Mouse (Mus musculus): ENCODE results near the gene Kcnq4. TPM values are rescaled to one million over a fixed set of nuclear protein-coding genes. Genes with fewer than 3 reads are reported as not detected.
A peak's percentile ranks its signal among the peaks of the same experiment; 100 is the strongest.

Kcnq4 gene
- polyA plus RNA-seq, 1 experiment: 2.0 TPM

- no peak for TF ChIP-seq CTCF (IDR thresholded peaks at IDR 0.05; ENCODE audit: borderline replicate concordance, control insufficient read depth, extremely low read depth, insufficient read depth, low read length, poor library complexity)
- no peak for TF ChIP-seq POLR2A (IDR thresholded peaks at IDR 0.05; ENCODE audit: control insufficient read depth, extremely low read depth, insufficient read depth, low read length, poor library complexity)
- no peaks in the 10 kb centered on the region; the same call in 1 of the 2 replicates for H3K27me3 ChIP-seq (ENCODE audit: control insufficient read depth, insufficient read depth, low read length)
Observed at GRCm38 (mm10) chr4:120702056-120702455, 46.4 kb downstream of the Kcnq4 start.

GRCm38 (mm10) chr4:120701180-120701579 is 47.2 kb downstream of the Kcnq4 start:
- no peak for DNase-seq
- no peaks in the 10 kb centered on the region for H3K4me1 ChIP-seq (replicated peaks; ENCODE audit: control insufficient read depth, insufficient read depth, low read length)

More at GRCm38 (mm10) chr4:120702056-120702455, 46.4 kb downstream of the Kcnq4 start:
- H3K36me3 ChIP-seq (ENCODE audit: control insufficient read depth, insufficient read depth, low read length): no peaks in the 10 kb centered on the region
- H3K4me1 ChIP-seq (replicated peaks; ENCODE audit: control insufficient read depth, insufficient read depth, low read length): no peaks in the 10 kb centered on the region
- no peak overlapping the region for H3K4me3 ChIP-seq (ENCODE audit: control insufficient read depth, insufficient read depth, low read length)
- no peak for DNase-seq
- no peak overlapping the region for H3K27ac ChIP-seq (ENCODE audit: control insufficient read depth, insufficient read depth, low read length)
- 89% methylated on average over 8 of the region's 8 CpGs for WGBS

GRCm38 (mm10) chr4:120697799-120698484 is 50.5 kb downstream of the Kcnq4 start:
- TF ChIP-seq POLR2A (IDR thresholded peaks at IDR 0.05; ENCODE audit: control insufficient read depth, extremely low read depth, insufficient read depth, low read length, poor library complexity) (no peak), CTCF (IDR thresholded peaks at IDR 0.05; ENCODE audit: borderline replicate concordance, control insufficient read depth, extremely low read depth, insufficient read depth, low read length, poor library complexity) (no peak)
- H3K27me3 ChIP-seq (ENCODE audit: control insufficient read depth, insufficient read depth, low read length): no peaks in the 10 kb centered on the region; the same call in 1 of the 2 replicates
- H3K36me3 ChIP-seq (ENCODE audit: control insufficient read depth, insufficient read depth, low read length): no peaks in the 10 kb centered on the region
- no peak overlapping the region for H3K4me3 ChIP-seq (ENCODE audit: control insufficient read depth, insufficient read depth, low read length)
- no peaks in the 10 kb centered on the region for H3K4me1 ChIP-seq (replicated peaks; ENCODE audit: control insufficient read depth, insufficient read depth, low read length)
- 37% methylated on average over 35 of the region's 35 CpGs for WGBS
- DNase-seq: no peak
- H3K27ac ChIP-seq (ENCODE audit: control insufficient read depth, insufficient read depth, low read length): no peak overlapping the region

More at GRCm38 (mm10) chr4:120701180-120701579, 47.2 kb downstream of the Kcnq4 start:
- Histone ChIP-seq H3K36me3 (ENCODE audit: control insufficient read depth, insufficient read depth, low read length) (no peaks in the 10 kb centered on the region), H3K27ac (ENCODE audit: control insufficient read depth, insufficient read depth, low read length) (no peak overlapping the region), H3K4me3 (ENCODE audit: control insufficient read depth, insufficient read depth, low read length) (no peak overlapping the region), H3K27me3 (ENCODE audit: control insufficient read depth, insufficient read depth, low read length) (no peaks in the 10 kb centered on the region; the same call in 1 of the 2 replicates)
- 89% methylated on average over 3 of the region's 3 CpGs for WGBS
- TF ChIP-seq POLR2A (IDR thresholded peaks at IDR 0.05; ENCODE audit: control insufficient read depth, extremely low read depth, insufficient read depth, low read length, poor library complexity): no peak
- no peak for TF ChIP-seq CTCF (IDR thresholded peaks at IDR 0.05; ENCODE audit: borderline replicate concordance, control insufficient read depth, extremely low read depth, insufficient read depth, low read length, poor library complexity)

GRCm38 (mm10) chr4:120697353-120697752 is 51.1 kb downstream of the Kcnq4 start:
- no peak overlapping the region for H3K4me3 ChIP-seq (ENCODE audit: control insufficient read depth, insufficient read depth, low read length)
- TF ChIP-seq POLR2A (IDR thresholded peaks at IDR 0.05; ENCODE audit: control insufficient read depth, extremely low read depth, insufficient read depth, low read length, poor library complexity) (no peak), CTCF (IDR thresholded peaks at IDR 0.05; ENCODE audit: borderline replicate concordance, control insufficient read depth, extremely low read depth, insufficient read depth, low read length, poor library complexity) (no peak)
- DNase-seq: no peak
- no peak overlapping the region for H3K27ac ChIP-seq (ENCODE audit: control insufficient read depth, insufficient read depth, low read length)
- no peaks in the 10 kb centered on the region for H3K36me3 ChIP-seq (ENCODE audit: control insufficient read depth, insufficient read depth, low read length)
- H3K27me3 ChIP-seq (ENCODE audit: control insufficient read depth, insufficient read depth, low read length): no peaks in the 10 kb centered on the region; the same call in 1 of the 2 replicates
- no peaks in the 10 kb centered on the region for H3K4me1 ChIP-seq (replicated peaks; ENCODE audit: control insufficient read depth, insufficient read depth, low read length)
- 94% methylated on average over 8 of the region's 8 CpGs for WGBS

- DNase-seq: peak; percentile 17
- Histone ChIP-seq H3K27ac (ENCODE audit: control insufficient read depth, insufficient read depth, low read length) (no peak overlapping the region), H3K27me3 (ENCODE audit: control insufficient read depth, insufficient read depth, low read length) (no peaks in the 10 kb centered on the region), H3K4me1 (replicated peaks; ENCODE audit: control insufficient read depth, insufficient read depth, low read length) (no peaks in the 10 kb centered on the region), H3K36me3 (ENCODE audit: control insufficient read depth, insufficient read depth, low read length) (no peaks in the 10 kb centered on the region), H3K4me3 (ENCODE audit: control insufficient read depth, insufficient read depth, low read length) (no peak overlapping the region)
- no peak for TF ChIP-seq CTCF (IDR thresholded peaks at IDR 0.05; ENCODE audit: borderline replicate concordance, control insufficient read depth, extremely low read depth, insufficient read depth, low read length, poor library complexity)
- no peak for TF ChIP-seq POLR2A (IDR thresholded peaks at IDR 0.05; ENCODE audit: control insufficient read depth, extremely low read depth, insufficient read depth, low read length, poor library complexity)
- WGBS: 45% methylated on average over 10 of the region's 10 CpGs
Observed at GRCm38 (mm10) chr4:120692717-120693116, 55.7 kb downstream of the Kcnq4 start.

GRCm38 (mm10) chr4:120689317-120689716 is 59.1 kb downstream of the Kcnq4 start:
- DNase-seq: no peak
- Histone ChIP-seq H3K36me3 (ENCODE audit: control insufficient read depth, insufficient read depth, low read length) (no peaks in the 10 kb centered on the region), H3K27me3 (ENCODE audit: control insufficient read depth, insufficient read depth, low read length) (no peaks in the 10 kb centered on the region), H3K27ac (ENCODE audit: control insufficient read depth, insufficient read depth, low read length) (no peak overlapping the region), H3K4me1 (replicated peaks; ENCODE audit: control insufficient read depth, insufficient read depth, low read length) (no peaks in the 10 kb centered on the region), H3K4me3 (ENCODE audit: control insufficient read depth, insufficient read depth, low read length) (no peak overlapping the region)
- WGBS: 90% methylated on average over 6 of the region's 6 CpGs
- TF ChIP-seq POLR2A (IDR thresholded peaks at IDR 0.05; ENCODE audit: control insufficient read depth, extremely low read depth, insufficient read depth, low read length, poor library complexity) (no peak), CTCF (IDR thresholded peaks at IDR 0.05; ENCODE audit: borderline replicate concordance, control insufficient read depth, extremely low read depth, insufficient read depth, low read length, poor library complexity) (no peak)

All from thymus, adult 2 months (tissue).